Mouse (Mus musculus): ENCODE measurements around the gene Pex13.

DNA sequence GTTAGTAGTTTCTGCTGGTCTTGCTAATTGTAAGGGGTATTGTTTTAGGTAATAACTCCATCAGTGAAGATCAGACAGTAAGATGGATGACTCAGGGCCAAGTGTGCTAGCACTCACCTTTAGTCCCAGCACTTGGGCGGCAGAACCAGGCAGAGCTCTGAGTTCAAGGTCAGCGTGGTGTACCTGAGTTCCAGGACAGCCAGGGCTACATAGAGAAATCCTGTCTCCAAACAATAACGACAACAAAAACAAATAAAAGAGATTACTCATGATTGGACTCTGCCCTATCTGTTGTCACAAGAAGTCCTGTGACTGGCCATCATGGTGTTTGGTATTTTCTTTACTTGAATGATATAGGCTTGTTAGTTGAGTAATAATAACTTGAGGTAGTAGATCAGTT is 36.1 kb upstream of the Pex13 start:
- TF ChIP-seq CTCF (IDR thresholded peaks at IDR 0.05; ENCODE audit: borderline replicate concordance, insufficient read depth, low read length) (no peak), POLR2A (IDR thresholded peaks at IDR 0.05; ENCODE audit: low read depth, low read length) (no peak)

Data from embryonic fibroblast, embryonic 13.5 days (primary cell).